Mouse (Mus musculus) adrenal gland, adult 8-10 months (tissue): ENCODE results near the gene Snx11. TPM values are rescaled to one million over a fixed set of nuclear protein-coding genes. Genes with fewer than 3 reads are reported as not detected.
"Not testable (repeated sequence)": the region's sequence is repeated elsewhere in the genome, so short reads cannot be mapped to it uniquely, and the experiment has no call there.

Source experiments
- DNase-seq: peaks from one replicate; pipeline ENCODE4 v3.0.0; 2022
- total RNA-seq, 4 experiments: library from RNA; stranded (reverse); gene quantifications; 2 replicates each; pipeline ENCODE4 v1.2.4; 2022

The Snx11 gene
- total RNA-seq, 4 experiments from 2014 or later = 28.7 to 59.2 (median 36.3) TPM

GRCm38 (mm10) chr11:96795491-96795890, 18.1 kb upstream of the Snx11 start:
- DNase-seq = no peak

GRCm38 (mm10) chr11:96790681-96791080, 13.3 kb upstream of the Snx11 start:
- DNase-seq = no peak

GRCm38 (mm10) chr11:96789990-96790389, 12.6 kb upstream of the Snx11 start:
- DNase-seq = no peak

GRCm38 (mm10) chr11:96788871-96789795, 11.8 kb upstream of the Snx11 start, which contains the start of gene Cbx1:
Cbx1 (plus strand) TSS chr11:96789127.
- DNase-seq = peak; percentile 89

- no peak for DNase-seq
Observed at GRCm38 (mm10) chr11:96786731-96787450, 9.5 kb upstream of the Snx11 start.

- peak; percentile 52 for DNase-seq
Observed at GRCm38 (mm10) chr11:96784847-96785246, 7.5 kb upstream of the Snx11 start.

- DNase-seq = no peak
Observed at GRCm38 (mm10) chr11:96781425-96781824, 4.1 kb upstream of the Snx11 start.

- DNase-seq = no peak
Observed at GRCm38 (mm10) chr11:96780306-96780705, 2.9 kb upstream of the Snx11 start.

GRCm38 (mm10) chr11:96778061-96778627, 785 bp upstream of the Snx11 start:
- not testable (repeated sequence) for DNase-seq

- no peak for DNase-seq
Observed at GRCm38 (mm10) chr11:96776068-96776467, 1.3 kb downstream of the Snx11 start.

- DNase-seq = no peak
Observed at GRCm38 (mm10) chr11:96775665-96776064, 1.7 kb downstream of the Snx11 start.

- DNase-seq = no peak
Observed at GRCm38 (mm10) chr11:96775063-96775462, 2.3 kb downstream of the Snx11 start.

- no peak for DNase-seq
Observed at GRCm38 (mm10) chr11:96774536-96774935, 2.8 kb downstream of the Snx11 start.

GRCm38 (mm10) chr11:96772413-96772812, 4.9 kb downstream of the Snx11 start:
- DNase-seq = no peak

GRCm38 (mm10) chr11:96771274-96771975, 5.9 kb downstream of the Snx11 start:
- no peak for DNase-seq

- DNase-seq = no peak
Observed at GRCm38 (mm10) chr11:96768240-96768639, 9.1 kb downstream of the Snx11 start.

- DNase-seq = no peak
Observed at GRCm38 (mm10) chr11:96767096-96767495, 10.3 kb downstream of the Snx11 start.

GRCm38 (mm10) chr11:96766555-96766954, 10.8 kb downstream of the Snx11 start:
- DNase-seq = no peak

- no peak for DNase-seq
Observed at GRCm38 (mm10) chr11:96765645-96766044, 11.7 kb downstream of the Snx11 start.

GRCm38 (mm10) chr11:96764511-96765350, 12.6 kb downstream of the Snx11 start:
- no peak for DNase-seq

- no peak for DNase-seq
Observed at GRCm38 (mm10) chr11:96762742-96763470, 14.5 kb downstream of the Snx11 start.
